Mouse (Mus musculus): ENCODE measurements at regions not wholly inside any gene's neighbourhood (a gene's known extent, or its start where the extent isn't known, plus 50 kb on each side); places are given as distances from the start of the nearest gene placed in this dataset.

GRCm38 (mm10) chr16:23758136-23758812, 132.5 kb downstream of the Sst start:
- TF ChIP-seq CTCF (IDR thresholded peaks at IDR 0.05; ENCODE audit: low read depth) (no peak), EP300 (optimal IDR thresholded peaks at IDR 0.05) (no peak)
